Mouse (Mus musculus) testis, adult 2 months (tissue): ENCODE data around the gene Ndufb6.

Experiments
- CTCF ChIP-seq: fragments of 200-500 bp; IDR thresholded peaks from 2 replicates; pipeline ENCODE4 v1.5.1; 2012; ENCODE audit warnings: low read depth, mild to moderate bottlenecking, inconsistent platforms, low read length, moderate library complexity; ENCODE audit not compliant: control insufficient read depth, insufficient read depth, insufficient replicate concordance
- POLR2A ChIP-seq: fragments of 200-500 bp; IDR thresholded peaks from 2 replicates; pipeline ENCODE4 v1.6.1; 2012; ENCODE audit warnings: low read depth, mild to moderate bottlenecking, inconsistent platforms, low read length, moderate library complexity; ENCODE audit not compliant: control insufficient read depth

DNA sequence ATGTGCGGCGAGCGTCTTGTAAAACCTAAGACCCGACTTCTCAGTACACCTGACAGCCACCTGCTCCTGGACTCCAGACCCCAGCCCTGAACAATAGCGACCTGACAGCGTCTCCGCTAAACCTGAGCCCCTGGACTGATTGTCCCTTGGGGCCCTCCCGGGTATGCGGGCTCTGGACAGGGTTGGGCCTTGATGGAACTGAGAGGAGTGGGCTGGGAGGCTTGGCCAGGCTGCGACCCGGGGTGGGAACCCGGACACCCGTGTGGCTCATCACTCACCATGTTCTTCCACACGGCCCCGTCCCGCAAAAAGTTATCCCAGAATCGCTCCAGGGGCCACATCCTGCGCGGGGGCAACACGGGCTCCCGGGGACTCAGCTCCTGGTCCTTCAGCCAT, 343 bp downstream of the Ndufb6 start:
- no peak for TF ChIP-seq CTCF
- no peak for TF ChIP-seq POLR2A
